Mouse (Mus musculus) spleen, postnatal 36 days (tissue): ENCODE results near the gene Olfr1287.

ENCODE experiments used
- DNase-seq, 2 experiments: peaks; one replicate each; pipeline ENCODE4 v3.0.0; 2022; ENCODE audit warnings: low spot score in 2 of 2, mixed read lengths in 1 of 2

Gene Olfr1287

GRCm38 (mm10) chr2:111448842-111449241, at the start of gene Olfr1287:
Gene Olfr1287 (plus strand): TSS chr2:111449142.
- no peak for DNase-seq

GRCm38 (mm10) chr2:111422931-111423330, 26.0 kb upstream of the Olfr1287 start, which contains the start of gene Olfr1286:
Gene Olfr1286 (minus strand): TSS chr2:111423115.
- no peak for DNase-seq

GRCm38 (mm10) chr2:111473801-111474200, 24.9 kb downstream of the Olfr1287 start, which contains the start of gene Olfr1288:
Gene Olfr1288 (plus strand): TSS chr2:111474101.
- DNase-seq = no peak

- DNase-seq = no peak
Measured at GRCm38 (mm10) chr2:111480519-111480918, 31.6 kb downstream of the Olfr1287 start, which contains the start of gene Olfr1289. Gene Olfr1289 (plus strand): TSS chr2:111480819.

GRCm38 (mm10) chr2:111493729-111494128, 44.8 kb downstream of the Olfr1287 start, which contains the start of gene Olfr1290:
Gene Olfr1290 (minus strand): TSS chr2:111493829.
- DNase-seq = no peak

GRCm38 (mm10) chr2:111496880-111497279, 47.9 kb downstream of the Olfr1287 start, which contains the start of gene Olfr1291-ps1:
Gene Olfr1291-ps1 (plus strand): TSS chr2:111497180.
- no peak for DNase-seq
